Mouse (Mus musculus) olfactory bulb, adult 2 months (tissue): ENCODE results near the gene Stk11.

ENCODE experiments used
- CTCF ChIP-seq: fragments of 200-500 bp; IDR thresholded peaks from 2 replicates; pipeline ENCODE4 v1.5.1; 2012; ENCODE audit warnings: low read depth, mild to moderate bottlenecking, low read length, moderate library complexity; ENCODE audit not compliant: insufficient read depth
- POLR2A ChIP-seq: fragments of 200-500 bp; IDR thresholded peaks from 2 replicates; pipeline ENCODE4 v1.6.1; 2012; ENCODE audit warnings: mild to moderate bottlenecking, low read depth, low read length, moderate library complexity; ENCODE audit not compliant: insufficient read depth

- TF ChIP-seq CTCF (no peak), POLR2A (no peak)
Measured at GRCm38 (mm10) chr10:80136952-80137625, 21.5 kb downstream of the Stk11 start.
